Mouse (Mus musculus): ENCODE data around the gene Rfxank.

Gene Rfxank

DNA sequence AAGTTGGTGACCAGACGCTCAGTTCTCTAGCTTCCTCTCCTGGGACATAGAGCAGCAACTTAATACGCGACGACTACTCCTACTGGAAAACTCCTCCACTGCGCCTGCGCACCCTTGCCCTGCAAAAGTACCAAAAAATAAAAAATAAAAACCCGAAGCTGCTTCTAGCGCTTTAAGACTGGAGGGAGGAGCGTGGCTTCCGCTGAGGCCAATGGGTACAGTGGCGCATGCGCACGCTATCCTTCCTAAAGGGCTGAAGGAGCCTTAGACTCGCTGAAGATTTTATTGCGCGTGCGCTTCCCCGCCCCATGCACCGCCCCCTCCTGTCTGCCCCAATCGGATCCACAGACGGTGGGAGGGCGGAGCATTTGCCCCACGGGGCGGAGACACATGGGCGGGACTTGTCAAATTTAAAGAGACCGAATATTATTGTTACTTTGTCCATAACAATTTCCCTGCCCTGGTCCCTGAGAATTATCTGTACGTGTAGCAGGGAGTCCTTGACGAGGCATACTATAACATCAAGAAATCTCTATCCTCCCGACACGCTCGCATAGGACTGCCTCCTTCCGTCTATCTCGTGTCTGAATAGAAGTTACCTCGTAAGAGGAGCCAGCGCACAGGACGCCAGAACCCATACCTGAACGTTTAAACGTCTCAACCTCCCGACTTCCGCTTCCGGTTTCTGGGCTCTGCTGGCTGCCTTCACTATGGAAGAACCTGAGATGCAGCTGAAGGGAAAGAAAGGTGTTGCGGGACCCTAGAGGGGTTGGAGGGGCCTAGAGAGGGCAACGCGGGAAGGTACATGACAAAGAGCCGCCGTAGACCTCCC lies at the start of gene Rfxank, which contains the start of the genes Borcs8 and Mef2b:
TSS of gene Rfxank (minus strand) at position 129 of the 832 bp plus-strand sequence.
TSS of gene Borcs8 (plus strand) at position 474 of the 832 bp plus-strand sequence.
TSS of gene Mef2b (plus strand) at position 686 of the 832 bp plus-strand sequence.
- in situ Hi-C loops (cut with MboI, MseI): no loop called here

DNA sequence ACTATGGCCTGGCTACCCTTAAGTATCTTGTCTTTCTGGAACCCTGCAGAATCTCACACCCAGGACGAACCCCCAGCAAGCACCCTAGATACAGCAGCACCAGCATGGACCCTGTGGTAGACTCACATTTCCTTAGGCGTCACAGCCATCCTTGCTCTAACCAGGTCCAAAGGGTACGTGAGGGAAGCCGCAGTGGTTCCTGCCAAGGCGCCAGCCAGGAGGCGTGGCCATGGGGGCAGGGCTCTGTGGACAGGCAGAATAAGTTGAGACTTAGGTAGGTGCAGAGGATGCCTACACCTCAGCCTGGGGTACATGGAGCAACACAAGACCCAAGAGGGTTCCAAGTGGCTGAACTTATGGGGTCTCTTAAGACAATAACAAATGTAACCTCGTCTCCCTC lies 49.8 kb upstream of the Rfxank start:
- in situ Hi-C loops (cut with MboI, MseI): no loop called here

DNA sequence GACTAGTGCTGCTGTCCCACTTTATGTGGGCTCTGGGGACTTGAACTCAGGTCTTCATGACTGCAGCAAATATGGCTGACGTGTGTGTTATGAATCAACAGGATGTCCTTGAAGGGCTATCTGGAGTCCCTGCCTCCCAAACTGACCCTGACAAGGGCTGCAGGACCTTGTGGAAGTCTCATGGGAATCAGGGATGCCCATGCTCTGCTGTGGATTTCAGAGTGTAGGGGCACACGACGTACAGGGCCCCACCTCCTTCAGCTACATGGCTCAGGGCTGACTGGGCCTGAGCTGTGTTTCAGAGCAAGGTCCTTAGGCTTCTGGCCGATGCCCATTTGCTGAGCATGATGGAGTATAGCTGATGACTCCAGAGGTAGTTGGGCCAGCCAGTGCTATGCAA lies 44.2 kb upstream of the Rfxank start:
- in situ Hi-C loops (cut with MboI, MseI): no loop called here

DNA sequence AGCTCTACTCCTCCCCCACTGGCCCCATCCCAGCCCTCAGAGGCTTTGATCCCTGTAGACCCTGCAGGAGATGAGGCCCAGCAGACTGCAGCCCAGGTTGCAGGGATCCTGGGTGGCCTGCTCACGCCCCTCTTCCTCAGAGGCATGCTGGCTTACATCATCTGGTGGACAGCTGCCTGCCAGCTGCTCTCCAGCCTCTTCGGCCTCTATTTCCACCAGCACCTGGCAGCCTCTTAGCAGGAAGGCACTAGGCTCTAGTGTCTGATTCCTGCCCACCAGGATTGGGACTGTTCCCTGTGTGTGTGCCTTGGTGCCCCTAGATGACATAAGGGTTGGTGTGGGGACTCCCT lies 42.9 kb upstream of the Rfxank start:
- in situ Hi-C loops (cut with MboI, MseI): no loop called here

DNA sequence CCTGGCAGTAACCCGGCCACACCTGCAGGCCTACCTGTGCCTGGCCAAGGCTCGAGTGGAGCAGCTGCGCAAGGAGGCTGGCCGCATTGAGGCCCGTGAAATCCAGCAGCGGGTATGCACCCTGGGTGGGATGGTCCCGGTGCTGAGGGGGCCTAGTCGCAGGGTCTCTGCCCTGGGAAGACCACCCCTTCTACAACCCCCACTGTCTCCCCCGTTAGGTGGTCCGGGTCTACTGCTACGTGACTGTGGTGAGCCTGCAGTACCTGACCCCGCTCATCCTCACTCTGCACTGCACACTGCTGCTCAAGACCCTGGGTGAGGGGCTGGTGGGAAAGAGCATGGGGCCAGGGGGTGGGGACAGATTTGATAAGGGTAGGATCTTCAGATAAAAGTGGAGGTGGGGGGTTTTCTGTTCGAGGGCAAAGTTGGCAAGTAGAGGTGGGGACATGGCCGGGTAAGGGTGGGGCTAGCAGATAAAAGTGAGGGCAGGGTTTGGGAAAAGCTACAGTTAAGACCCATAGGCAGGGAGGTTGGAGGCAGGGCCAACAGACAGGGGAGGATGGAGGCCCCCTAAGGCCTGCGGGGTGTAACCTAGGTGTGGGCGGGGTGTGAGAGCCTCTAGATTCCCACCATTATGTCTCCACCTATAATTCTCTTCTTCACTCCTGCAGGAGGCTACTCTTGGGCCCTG lies 42.4 kb upstream of the Rfxank start:
- in situ Hi-C loops (cut with MboI, MseI): no loop called here

DNA sequence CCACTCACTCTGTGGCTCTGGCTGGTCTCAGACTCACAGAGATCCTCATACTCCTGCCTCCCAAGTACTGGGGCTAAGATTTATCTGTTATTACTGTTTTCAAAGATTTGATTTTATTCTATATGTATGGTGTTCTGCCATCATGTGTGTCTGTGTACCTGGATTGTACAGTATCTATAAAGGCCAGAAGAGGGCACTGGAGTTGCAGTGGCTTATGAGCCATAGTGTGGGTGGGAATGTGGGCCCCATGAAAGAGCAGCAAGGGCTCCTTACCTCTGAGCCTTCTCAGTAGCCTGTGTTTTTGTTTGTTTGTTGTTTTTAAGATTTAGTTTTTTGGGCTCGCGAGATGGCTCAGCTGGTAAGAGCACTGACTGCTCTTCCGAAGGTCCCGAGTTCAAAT lies 40.1 kb upstream of the Rfxank start:
- in situ Hi-C loops (cut with MboI, MseI): no loop called here

DNA sequence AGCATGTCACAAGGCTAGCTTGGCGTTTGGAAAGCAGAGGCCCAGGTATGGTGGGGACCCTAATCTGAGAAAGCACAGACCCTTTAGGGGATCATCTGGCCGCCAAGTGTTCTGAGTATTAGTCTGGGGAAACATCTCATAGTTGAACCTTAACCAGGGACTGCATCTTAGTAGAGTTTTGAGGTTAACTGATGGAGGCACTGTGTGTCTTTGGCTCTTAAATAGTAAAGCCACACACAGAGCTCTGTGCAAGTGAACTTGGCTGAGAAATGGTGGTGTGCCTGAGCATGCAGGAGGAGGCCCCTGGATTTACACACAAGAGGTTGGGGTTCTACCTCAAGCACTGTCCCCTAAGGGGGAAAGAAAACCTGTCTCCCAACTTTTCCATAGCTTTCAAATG lies 39.3 kb upstream of the Rfxank start:
- in situ Hi-C loops (cut with MboI, MseI): no loop called here

DNA sequence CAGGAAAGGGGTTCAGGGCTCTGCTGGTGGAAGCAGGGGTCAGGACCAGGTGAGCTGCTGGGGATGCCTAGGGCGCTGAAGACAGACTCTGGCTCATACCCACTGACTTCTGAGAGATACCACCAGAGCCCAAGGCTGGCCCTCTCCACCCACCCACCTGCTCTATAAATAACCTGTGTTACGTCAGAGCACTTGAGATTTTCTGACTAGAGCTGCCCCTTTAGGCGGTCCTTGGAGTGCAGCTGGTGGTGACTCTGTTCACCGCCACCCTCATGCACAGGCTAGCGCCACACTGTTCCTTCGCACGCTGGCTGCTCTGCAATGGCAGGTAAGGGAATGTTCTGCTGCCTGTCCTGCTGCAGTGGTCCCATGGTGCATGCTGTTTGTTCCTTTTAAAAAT lies 35.1 kb upstream of the Rfxank start:
- in situ Hi-C loops (cut with MboI, MseI): no loop called here

DNA sequence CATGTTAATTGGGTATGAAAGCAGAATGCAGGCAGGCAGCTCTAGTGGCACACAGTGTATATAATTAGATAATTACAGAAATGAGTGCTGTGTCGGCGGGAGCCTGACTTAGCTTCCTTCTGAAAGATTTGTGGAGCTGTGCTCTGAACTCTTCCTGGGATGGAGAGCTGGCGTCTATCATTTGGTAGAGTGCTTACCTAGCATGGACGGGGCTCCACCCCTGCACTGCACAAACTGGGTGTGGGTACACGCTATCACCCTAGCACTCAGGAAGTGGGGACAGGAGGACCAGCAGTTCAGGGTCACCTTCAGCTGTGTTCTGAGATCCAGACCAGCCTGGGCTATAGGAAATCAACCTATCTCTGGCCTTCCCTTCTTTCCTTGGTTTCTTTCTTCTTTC lies 34.4 kb upstream of the Rfxank start:
- in situ Hi-C loops (cut with MboI, MseI): no loop called here

DNA sequence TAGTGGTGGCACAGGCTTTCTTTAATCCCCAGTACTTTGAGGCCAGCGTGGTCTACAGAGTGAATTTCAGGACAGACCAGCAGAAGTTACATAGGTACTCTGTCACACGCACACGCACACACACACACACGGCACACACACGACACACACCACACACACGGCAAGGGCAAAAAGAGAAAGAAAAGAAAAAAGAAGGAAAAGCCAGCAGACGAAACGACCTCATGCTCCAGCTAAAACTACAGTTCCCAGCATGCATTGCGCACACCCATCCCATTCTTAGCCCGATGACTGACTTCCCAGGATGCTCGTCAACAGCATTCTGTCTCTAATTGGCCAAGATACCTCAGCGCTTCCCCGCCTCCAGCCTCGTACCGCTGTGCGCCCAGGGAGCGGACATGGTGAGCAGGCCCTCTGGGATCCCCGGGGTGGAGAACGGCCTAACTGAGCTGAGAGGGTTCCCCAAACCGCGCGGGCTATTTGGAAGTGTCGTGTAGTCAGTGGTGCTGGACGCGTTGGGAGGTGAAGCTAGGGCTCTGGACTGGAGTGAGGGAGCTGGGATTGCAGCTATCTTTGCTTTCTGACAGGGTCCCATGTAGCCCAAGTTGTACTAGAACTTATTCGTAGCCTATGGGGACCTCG lies 33.2 kb upstream of the Rfxank start, which contains the start of gene Tmem161a:
TSS of gene Tmem161a (plus strand) at position 314 of the 639 bp plus-strand sequence.
- in situ Hi-C loops (cut with MboI, MseI): no loop called here

DNA sequence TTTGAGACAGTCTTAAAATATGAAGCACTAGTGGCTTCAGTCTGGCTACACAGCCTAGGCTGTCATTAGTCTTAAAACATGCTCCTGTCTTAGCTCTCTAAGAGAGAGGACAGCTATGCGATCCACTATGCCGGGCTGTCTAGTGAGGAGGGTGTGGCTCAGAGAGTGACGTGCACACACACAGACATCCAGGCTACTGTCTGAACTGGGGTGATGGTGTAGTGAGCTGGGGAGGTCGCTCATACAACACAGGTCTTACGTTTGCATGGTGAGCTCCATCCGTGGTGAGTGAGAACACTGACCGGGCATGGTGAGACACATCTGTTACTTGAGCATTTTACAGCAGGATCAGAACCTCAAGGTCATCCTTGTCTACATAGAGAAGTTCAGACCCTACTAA lies 32.3 kb upstream of the Rfxank start:
- in situ Hi-C loops (cut with MboI, MseI): no loop called here

DNA sequence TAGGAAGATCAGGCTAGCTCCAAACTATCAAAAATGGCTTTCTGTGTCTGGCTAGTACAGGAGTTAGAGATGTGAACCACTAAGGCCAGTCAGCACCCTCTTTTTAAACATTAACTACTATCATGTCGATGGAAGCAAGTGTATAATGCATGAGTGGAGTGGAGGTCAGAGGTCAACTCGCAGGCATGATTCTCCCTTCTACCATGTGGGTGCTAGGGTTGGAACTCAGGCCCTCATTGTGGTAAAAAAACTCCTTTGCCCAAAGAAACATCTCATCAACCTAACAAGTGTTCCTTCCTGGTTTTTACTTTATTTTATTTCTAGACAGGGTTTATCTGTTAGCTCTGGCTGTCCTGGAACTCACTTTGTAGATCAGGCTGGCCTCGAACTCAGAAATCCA lies 31.8 kb upstream of the Rfxank start:
- in situ Hi-C loops (cut with MboI, MseI): no loop called here

DNA sequence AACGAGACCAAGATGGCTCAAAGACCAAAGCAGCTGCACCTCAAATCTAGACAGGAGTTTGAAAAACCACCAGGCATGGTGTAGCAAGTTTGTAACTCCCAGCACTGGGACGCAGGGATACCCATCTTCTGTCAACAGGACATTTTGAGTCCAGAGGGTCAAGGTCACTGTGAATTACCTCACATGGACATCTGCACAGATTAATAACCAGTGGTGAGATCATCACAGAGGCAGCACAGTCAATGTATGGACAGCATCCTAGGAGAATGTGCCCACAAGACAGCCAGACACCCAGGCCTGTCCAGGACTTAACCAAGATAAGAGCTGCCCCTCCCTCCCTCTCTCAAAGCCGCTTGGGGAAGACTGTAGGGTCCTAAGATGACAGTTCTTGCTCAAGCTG lies 31.2 kb upstream of the Rfxank start:
- in situ Hi-C loops (cut with MboI, MseI): no loop called here

DNA sequence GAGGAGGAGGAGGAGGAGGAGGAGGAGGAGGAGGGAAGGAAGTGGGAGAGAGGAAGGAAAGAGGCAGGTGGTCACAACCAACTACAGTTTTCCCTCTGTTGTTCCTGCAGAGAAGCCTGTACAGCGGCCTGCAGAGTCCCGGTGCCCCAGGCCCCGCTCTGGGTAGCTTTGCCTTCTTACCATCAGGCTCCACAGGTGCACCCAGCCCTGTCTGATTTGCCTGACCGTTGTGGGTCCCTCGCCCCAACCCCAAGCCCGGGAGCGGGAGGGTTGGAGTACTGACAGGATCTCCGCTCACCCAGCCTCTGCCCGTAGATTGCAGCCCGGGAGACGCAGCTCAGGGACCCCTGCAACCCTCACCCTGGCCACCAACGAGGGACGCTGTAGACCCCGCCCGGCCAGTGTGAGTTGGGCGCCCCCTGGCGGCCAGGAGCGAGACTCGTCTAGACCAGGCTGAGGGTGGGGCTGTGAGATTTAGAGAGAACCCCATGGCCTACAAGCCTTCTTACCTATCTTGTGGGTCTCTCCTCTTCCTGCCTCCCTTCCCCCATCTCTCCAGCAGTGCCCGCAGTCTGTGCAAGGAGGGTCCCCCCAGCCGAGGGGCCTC lies 27.7 kb upstream of the Rfxank start:
- in situ Hi-C loops (cut with MboI, MseI): loop anchor here (10.0 kb wide), 1 partner anchor 242 kb away; no protein-coding TSS in a partner anchor

DNA sequence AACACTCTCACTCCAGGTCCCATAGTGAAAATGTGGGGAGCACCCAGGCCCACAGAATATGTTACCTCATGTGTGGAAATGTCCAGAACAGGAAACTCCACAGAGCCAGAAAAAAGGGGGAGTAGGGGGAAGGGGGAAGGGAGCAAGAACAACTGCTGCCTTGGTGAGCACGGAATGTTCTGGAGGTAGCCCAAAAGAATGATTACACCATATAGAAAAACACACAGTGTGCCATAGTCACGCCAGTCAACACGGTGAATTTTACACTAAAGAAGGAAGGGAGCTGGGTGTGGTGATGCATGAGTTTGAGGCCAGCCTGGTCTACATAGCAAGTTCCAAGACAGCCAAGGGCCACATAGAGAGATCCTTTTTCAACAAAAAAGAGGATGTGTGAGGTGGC lies 24.4 kb upstream of the Rfxank start:
- in situ Hi-C loops (cut with MboI, MseI): loop anchor here (10.0 kb wide), 1 partner anchor 239 kb away; no protein-coding TSS in a partner anchor

DNA sequence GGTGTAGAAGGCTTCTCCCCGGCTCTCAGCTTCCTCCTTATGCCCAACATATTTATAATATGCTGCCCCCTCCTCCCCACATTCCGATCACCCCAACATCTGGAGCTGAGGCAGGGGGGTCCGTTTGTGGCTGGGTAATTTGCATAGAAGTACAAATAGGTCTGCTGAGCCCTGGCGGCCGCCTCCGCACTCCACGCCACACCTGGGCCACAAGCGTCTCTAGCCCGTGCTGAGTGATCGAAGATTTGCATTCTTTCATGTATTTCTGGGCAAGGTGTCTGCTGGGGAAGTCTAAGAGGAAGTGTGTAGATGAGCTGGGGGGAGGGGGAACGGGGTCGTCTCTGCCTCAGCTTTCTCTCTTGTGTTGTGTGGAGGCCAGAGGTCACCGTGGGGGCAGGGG lies 21.1 kb upstream of the Rfxank start:
- in situ Hi-C loops (cut with MboI, MseI): loop anchor here (10.0 kb wide), 1 partner anchor 235 kb away; no protein-coding TSS in a partner anchor

DNA sequence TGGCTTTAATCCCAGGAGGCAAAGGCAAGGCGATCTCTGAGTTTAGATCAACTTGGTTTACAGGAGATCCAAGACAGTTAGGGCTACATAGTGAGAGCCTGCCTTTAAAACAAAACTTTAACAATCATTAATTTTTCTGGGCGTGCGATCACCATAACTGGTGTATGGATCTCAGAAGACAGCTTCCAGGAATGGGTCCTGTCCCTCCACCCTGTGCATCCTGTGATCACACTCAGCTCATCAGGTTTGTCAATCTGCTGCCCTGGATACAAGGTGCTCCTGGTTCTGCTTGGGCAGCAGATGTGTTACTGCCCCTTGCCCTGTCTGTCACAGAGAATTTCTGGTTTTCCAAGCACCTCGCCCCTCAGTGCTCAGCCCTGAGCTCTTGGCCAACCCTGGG lies 20.3 kb upstream of the Rfxank start:
- in situ Hi-C loops (cut with MboI, MseI): no loop called here

DNA sequence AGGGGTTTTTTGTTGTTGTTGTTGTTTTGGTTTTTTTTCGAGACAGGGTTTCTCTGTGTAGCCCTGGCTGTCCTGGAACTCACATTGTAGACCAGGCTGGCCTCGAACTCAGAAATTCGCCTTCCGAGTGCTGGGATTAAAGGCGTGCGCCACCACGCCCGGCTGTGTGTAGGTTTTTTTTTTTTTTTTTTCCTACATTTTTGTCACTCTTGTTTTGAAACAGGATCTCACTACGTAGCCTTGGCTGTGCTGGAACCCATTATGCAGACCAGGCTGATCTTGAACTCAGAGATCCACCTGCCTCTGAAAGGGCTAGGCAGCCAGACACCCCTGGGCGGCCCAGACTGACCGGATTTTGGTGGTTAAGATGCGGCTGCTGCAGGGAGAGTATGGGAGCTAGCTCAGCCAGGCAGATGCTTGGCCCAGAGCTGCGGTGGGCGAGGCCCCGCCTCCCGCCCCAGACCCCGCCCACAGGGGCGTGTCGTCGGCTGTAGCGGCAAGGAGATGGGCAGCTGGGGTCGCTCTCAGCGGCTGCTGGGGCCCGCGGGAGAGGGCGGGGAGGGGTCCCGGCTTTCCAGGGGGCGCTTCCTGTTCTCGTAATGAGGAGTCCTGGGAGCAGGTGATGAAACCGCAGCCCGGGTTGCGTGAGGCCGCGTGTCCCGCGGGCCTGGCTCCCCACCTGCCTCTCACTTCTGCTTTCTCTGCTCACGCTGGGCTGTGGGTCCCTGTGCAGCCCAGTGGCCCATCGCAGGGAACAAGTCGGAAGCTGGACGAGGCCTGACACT lies 19.3 kb upstream of the Rfxank start:
- in situ Hi-C loops (cut with MboI, MseI): no loop called here

DNA sequence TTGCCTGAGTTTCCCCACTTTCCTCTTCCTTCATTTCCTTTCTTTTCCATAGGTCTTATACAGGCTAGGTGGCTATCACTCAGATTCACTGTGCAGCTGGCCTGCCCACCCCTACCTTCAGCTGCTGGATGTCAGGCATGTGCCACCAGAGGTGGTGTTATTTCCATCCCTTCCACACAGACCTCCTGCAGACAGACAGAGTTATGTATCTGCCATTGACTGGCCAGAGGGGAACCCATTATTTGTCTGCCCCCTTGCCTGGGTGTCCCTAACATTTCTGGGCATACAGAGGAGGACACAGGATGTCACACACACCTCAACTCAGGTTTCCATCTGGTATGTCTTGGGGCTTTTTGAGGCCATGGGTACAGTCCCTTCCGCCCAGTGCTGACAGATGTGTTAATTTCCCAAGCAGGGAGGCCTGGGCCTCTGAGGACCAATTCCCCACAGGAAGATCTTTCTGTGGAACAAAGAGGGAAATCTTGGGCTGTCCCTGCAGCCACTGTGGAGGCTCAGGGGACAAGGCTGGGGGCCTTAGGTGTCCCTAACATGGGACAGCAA lies 18.4 kb upstream of the Rfxank start:
- in situ Hi-C loops (cut with MboI, MseI): no loop called here

DNA sequence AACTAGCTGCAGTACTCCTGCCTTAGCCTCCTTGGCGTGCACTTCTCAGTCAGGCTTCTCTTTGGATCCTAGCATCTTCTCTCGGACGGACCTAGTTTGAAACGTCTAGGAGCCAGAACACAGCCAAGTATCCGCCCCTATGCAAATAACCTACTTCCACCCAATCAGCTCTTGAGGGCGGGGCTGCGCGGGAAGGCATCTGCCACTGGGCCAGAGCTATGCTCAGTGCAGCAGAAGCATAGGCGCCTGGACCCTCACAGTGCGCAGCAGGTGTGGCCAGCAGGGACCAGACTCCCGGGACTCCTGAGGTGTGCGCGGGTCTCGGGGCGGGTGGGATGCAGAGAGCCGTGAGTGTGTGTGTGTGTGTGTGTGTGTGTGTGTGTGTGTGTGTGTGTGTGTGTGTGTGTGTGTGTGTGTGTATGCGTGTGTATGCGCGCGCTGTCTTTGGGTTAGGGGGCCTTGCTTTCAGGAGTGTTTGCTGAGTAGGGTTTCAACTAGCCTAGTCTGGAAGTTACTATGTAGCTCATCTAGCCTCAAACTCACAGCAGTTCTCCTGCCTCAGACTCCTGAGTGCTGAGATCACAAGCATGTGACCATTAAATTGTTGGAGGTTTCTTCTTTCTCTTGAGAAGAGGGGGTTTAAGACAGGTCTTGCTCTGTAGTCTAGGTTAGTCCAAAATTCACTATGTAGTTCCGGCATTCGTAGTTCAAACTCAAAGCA lies 13.7 kb upstream of the Rfxank start:
- in situ Hi-C loops (cut with MboI, MseI): no loop called here

Measured in regulatory T cell (primary cell).